Mouse (Mus musculus) thymus, adult 2 months (tissue): ENCODE results near the gene Fdxacb1.

ENCODE experiments used
- CTCF ChIP-seq: fragments of 200-500 bp; IDR thresholded peaks from 2 replicates; pipeline ENCODE4 v1.5.1; 2012; ENCODE audit warnings: mild to moderate bottlenecking, control low read depth, low read length, moderate library complexity, borderline replicate concordance; ENCODE audit not compliant: control insufficient read depth, poor library complexity, insufficient read depth; ENCODE audit errors: extremely low read depth
- POLR2A ChIP-seq: fragments of 200-500 bp; IDR thresholded peaks from 2 replicates; pipeline ENCODE4 v1.6.1; 2012; ENCODE audit warnings: mild to moderate bottlenecking, low read length, control low read depth, moderate library complexity; ENCODE audit not compliant: control insufficient read depth, poor library complexity, insufficient read depth; ENCODE audit errors: extremely low read depth

- TF ChIP-seq CTCF (no peak), POLR2A (no peak)
These were observed 43.2 kb upstream of the Fdxacb1 start for GRCm38 (mm10) chr9:50724661-50725330.
